Mouse (Mus musculus) G1E (cell line): Measurements from ENCODE around the gene Glce.

Experiments
- CTCF ChIP-seq: IDR thresholded peaks from 2 replicates; pipeline ENCODE4 v1.5.1; 2012; ENCODE audit warnings: low read depth, low read length, inconsistent platforms, mixed read lengths
- GATA1 ChIP-seq: IDR thresholded peaks from 2 replicates; pipeline ENCODE4 v1.6.1; 2012; ENCODE audit warnings: borderline replicate concordance, low read length, inconsistent platforms, mixed read lengths
- POLR2AphosphoS5 ChIP-seq: IDR thresholded peaks from 2 replicates; pipeline ENCODE4 v1.6.1; 2012; ENCODE audit warnings: low read depth, low read length, inconsistent platforms; ENCODE audit not compliant: insufficient replicate concordance
- TAL1 ChIP-seq: conservative IDR thresholded peaks from 2 replicates; pipeline ENCODE4 v1.6.1; 2012; ENCODE audit warnings: low read depth, low read length, inconsistent platforms, mixed read lengths

DNA sequence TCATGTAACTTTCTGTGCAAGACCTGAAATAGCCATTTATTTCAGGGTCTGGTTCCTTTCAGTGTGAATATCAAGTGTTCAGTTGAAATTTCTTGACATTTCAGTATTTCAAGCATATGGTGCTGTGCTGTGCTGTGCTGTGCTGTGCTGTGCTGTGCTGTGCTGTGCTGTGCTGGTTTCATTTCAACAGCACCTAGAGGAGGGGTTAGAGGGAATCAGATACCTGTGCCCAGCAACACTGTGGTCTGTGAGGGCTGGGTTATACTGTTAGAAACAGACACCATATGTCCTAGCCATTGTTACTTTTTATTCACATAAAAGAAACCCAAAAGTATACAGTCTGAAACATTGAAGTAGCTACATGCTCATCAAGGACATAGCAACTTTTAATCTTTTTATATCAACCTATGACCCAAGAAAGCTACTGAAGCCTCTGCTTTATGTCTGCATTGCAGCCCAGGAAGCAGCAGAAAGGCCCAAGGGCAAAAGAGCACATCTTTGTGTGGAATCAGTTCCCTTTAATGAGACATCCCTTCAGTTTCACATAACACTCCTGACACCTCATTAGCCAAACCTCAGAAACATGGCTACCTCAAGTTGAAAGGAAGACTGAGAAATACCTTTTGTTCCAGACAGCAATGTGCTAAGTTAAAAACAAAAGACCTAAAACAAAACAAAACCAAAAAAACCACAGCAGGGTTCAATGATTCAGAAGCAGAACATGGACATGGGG is 42.3 kb downstream of the Glce start:
- TF ChIP-seq CTCF, result no peak
- TF ChIP-seq GATA1, result no peak
- no peak for TF ChIP-seq TAL1
- TF ChIP-seq POLR2AphosphoS5, result no peak
